ENCODE assay signal across 8 mouse cellular contexts in genomic region chr5:3152149-3152865, GRCm38 (mm10).
DNase-seq lines count a peak whose midpoint lies in the region.
"Not testable (repeated sequence)": the region's sequence is repeated elsewhere in the genome, so short reads cannot be mapped to it uniquely, and the experiment has no call there.

No protein-coding gene starts in this region.

- peak; percentile 96 for DNase-seq in Muller cell, postnatal 12 days (ENCODE audit: inconsistent ontology term)
- DNase-seq in embryo, embryonic 10.5 days (ENCODE audit: low spot score) = peak; percentile 36
- DNase-seq in gastrocnemius, postnatal 36 days = peak; percentile 3 to 21
- peak; percentile 77 for DNase-seq in induced T-regulatory cell, adult 2 months (ENCODE audit: low read depth)
- DNase-seq in left cerebral cortex, adult 8-10 months (ENCODE audit: low spot score in 2 of 2) = peak; percentile 50 to 83
- DNase-seq in lung, postnatal 4 days = peak; percentile 38 to 48
- peak; percentile 43 for DNase-seq in ovary, postnatal 36 days (ENCODE audit: low spot score)
- DNase-seq in thymus, postnatal 4 days = peak; percentile 46

- intact Hi-C loops in gastrocnemius, postnatal 36 days (cut with DNase I) = not testable (repeated sequence)

Comparison
In these comparisons a context has a peak if more than half of its experiments do, and no peak if none do; other contexts are left out.
1. Peak in every context shown above with its lines: DNase-seq.
2. DNase-seq: peak in every context shown above with its lines; median percentile 96 in Muller cell, postnatal 12 days; 77 in induced T-regulatory cell, adult 2 months; 66 in left cerebral cortex, adult 8-10 months; 46 in thymus, postnatal 4 days; 43 in lung, postnatal 4 days; 43 in ovary, postnatal 36 days; 36 in embryo, embryonic 10.5 days; 12 in gastrocnemius, postnatal 36 days.